ENCODE assay signal across 27 mouse cellular contexts in genomic region chr14:99310358-99310757, GRCm38 (mm10). TPM values are rescaled to one million over a fixed set of nuclear protein-coding genes. Genes with fewer than 3 reads are reported as not detected.
A peak's percentile ranks its signal among the peaks of the same experiment; 100 is the strongest.
DNase-seq lines count a peak whose midpoint lies in the region; ATAC-seq and TF ChIP-seq lines count a peak whose summit lies in the region.
"Had no signal": no experiment of that assay in that cellular context is flagged by ENCODE, and none has a peak within 500 bp of the region (broad histone marks: within the 10 kb centered on the region; RNA-seq: fewer than 3 reads in every experiment).

No protein-coding gene starts in this region.

- peaks cover 10% of the 10 kb centered on the region; the same call in 1 of the 2 replicates for H3K4me1 ChIP-seq in heart, embryonic 10.5 days
- peaks cover 96% of the 10 kb centered on the region for H3K4me1 ChIP-seq in E14TG2a.4 (replicated peaks; ENCODE audit: low read depth, low read length)
- H3K4me1 ChIP-seq in limb, embryonic 15.5 days, result peaks cover 6% of the 10 kb centered on the region; the same call in 1 of the 2 replicates
- H3K4me1 ChIP-seq: forebrain, embryonic 13.5 days; hindbrain, embryonic 12.5 days; kidney, embryonic 15.5 days; midbrain, embryonic 15.5 days had no signal

- peak; percentile 63 for DNase-seq in heart, adult 11 months
- DNase-seq in heart, embryonic 10.5 days (ENCODE audit: low spot score), result no peak
- no peak for DNase-seq in layer of hippocampus, adult 2 months (ENCODE audit: low spot score in 2 of 2)
- DNase-seq in layer of hippocampus, adult 9-10 months (ENCODE audit: low spot score), result no peak
- no peak for DNase-seq in cerebellum, adult 18-20 months
- DNase-seq: adrenal gland, postnatal 25 days; cerebellum, adult 11-12 months; cerebellum, postnatal 10 days; gastrocnemius, postnatal 14 days; heart, postnatal 36 days; layer of hippocampus, postnatal 36 days; left cerebral cortex, postnatal 4 days; lung, postnatal 14 days; right cerebral cortex, adult 18-20 months; spleen, adult 18-20 months; thymus, adult 2 months; thymus, postnatal 36 days had no signal

- no peaks in the 10 kb centered on the region for H3K27me3 ChIP-seq in heart, embryonic 10.5 days (ENCODE audit: insufficient read depth, poor library complexity, severe bottlenecking)
- H3K27me3 ChIP-seq in E14TG2a.4 (ENCODE audit: insufficient read depth, low read length), result no peaks in the 10 kb centered on the region
- H3K27me3 ChIP-seq in limb, embryonic 15.5 days, result no peaks in the 10 kb centered on the region
- H3K27me3 ChIP-seq: embryonic facial prominence, embryonic 15.5 days; forebrain, embryonic 13.5 days; hindbrain, embryonic 12.5 days; kidney, embryonic 15.5 days; midbrain, embryonic 15.5 days had no signal

- 0 out of 2 replicates have a peak overlapping the region, but pooled peaks have one; percentile 5 for H3K4me2 ChIP-seq in limb, embryonic 15.5 days
- H3K4me2 ChIP-seq: embryonic facial prominence, embryonic 15.5 days; forebrain, embryonic 13.5 days; heart, embryonic 11.5 days; hindbrain, embryonic 12.5 days; kidney, embryonic 15.5 days; liver, embryonic 11.5 days; midbrain, embryonic 15.5 days had no signal

- 0 out of 2 replicates have a peak, but pooled peaks cover 5% of the 10 kb centered on the region for H3K36me3 ChIP-seq in heart, embryonic 10.5 days
- peaks cover 99% of the 10 kb centered on the region for H3K36me3 ChIP-seq in E14TG2a.4 (ENCODE audit: insufficient read depth, low read length)
- peaks cover 7% of the 10 kb centered on the region for H3K36me3 ChIP-seq in limb, embryonic 15.5 days
- H3K36me3 ChIP-seq: hindbrain, embryonic 12.5 days; midbrain, embryonic 15.5 days had no signal

- peak; percentile 88 for ATAC-seq in limb, embryonic 15.5 days (ENCODE audit: insufficient number of reproducible peaks, low FRiP score, low TSS enrichment, low read depth)
- ATAC-seq: forebrain, embryonic 13.5 days; intestine, postnatal 0 days; midbrain, embryonic 15.5 days had no signal

- H3K4me3 ChIP-seq in heart, embryonic 10.5 days, result no peak overlapping the region
- peak overlapping the region; percentile 17; the same call in 1 of the 2 replicates for H3K4me3 ChIP-seq in layer of hippocampus, adult 2 months
- peak overlapping the region; percentile 45 for H3K4me3 ChIP-seq in E14TG2a.4 (replicated peaks; ENCODE audit: low read length)
- no peak overlapping the region for H3K4me3 ChIP-seq in limb, embryonic 15.5 days
- H3K4me3 ChIP-seq: embryonic facial prominence, embryonic 15.5 days; forebrain, embryonic 13.5 days; hindbrain, embryonic 12.5 days; kidney, embryonic 15.5 days; midbrain, embryonic 15.5 days had no signal

- H3K27ac ChIP-seq in heart, embryonic 10.5 days, result no peak overlapping the region
- no peak overlapping the region for H3K27ac ChIP-seq in layer of hippocampus, adult 2 months
- H3K27ac ChIP-seq in limb, embryonic 15.5 days, result peak overlapping the region; percentile 78; the same call in 1 of the 2 replicates
- H3K27ac ChIP-seq: embryonic facial prominence, embryonic 15.5 days; forebrain, embryonic 13.5 days; hindbrain, embryonic 12.5 days; kidney, embryonic 15.5 days; midbrain, embryonic 15.5 days had no signal

- no peaks in the 10 kb centered on the region for H3K9me3 ChIP-seq in heart, embryonic 10.5 days
- H3K9me3 ChIP-seq in E14TG2a.4 (ENCODE audit: low read length), result no peaks in the 10 kb centered on the region
- H3K9me3 ChIP-seq in limb, embryonic 15.5 days, result no peaks in the 10 kb centered on the region
- H3K9me3 ChIP-seq: embryonic facial prominence, embryonic 15.5 days; forebrain, embryonic 13.5 days; hindbrain, embryonic 12.5 days; kidney, embryonic 15.5 days; midbrain, embryonic 15.5 days had no signal

- no peak for TF ChIP-seq CTCF in layer of hippocampus, adult 2 months (conservative IDR thresholded peaks at IDR 0.05)
- no peak for TF ChIP-seq CTCF in E14TG2a.4 (conservative IDR thresholded peaks at IDR 0.05; ENCODE audit: low read length)

- 75% methylated on average over 7 of the region's 7 CpGs for WGBS in heart, embryonic 10.5 days
- WGBS in limb, embryonic 15.5 days, result 45% methylated on average over 7 of the region's 7 CpGs

- H3K9ac ChIP-seq in limb, embryonic 15.5 days, result no peak overlapping the region
- H3K9ac ChIP-seq: embryonic facial prominence, embryonic 15.5 days; forebrain, embryonic 13.5 days; hindbrain, embryonic 12.5 days; kidney, embryonic 15.5 days; midbrain, embryonic 15.5 days had no signal

RNA-seq across cellular contexts. Expression of gene Klf5, which starts 11.9 kb away (rescaled TPM):
- polyA plus RNA-seq in heart, embryonic 10.5 days (2016; fragmentation: Nextera tagmentation; extraction: Ambion mirVana), result 1.4 and 2.6 TPM in 2 replicates
- 1 to 10 TPM; 6.7 to 7.4 TPM for total RNA-seq in layer of hippocampus, adult 2 months (2021)
- polyA plus RNA-seq in limb, embryonic 15.5 days (2015; fragmentation: Nextera tagmentation; extraction: Ambion mirVana), result 59.1 and 60.8 TPM in 2 replicates

Comparison
In these comparisons a context has a peak if more than half of its experiments do, and no peak if none do; other contexts are left out.
1. H3K4me3 ChIP-seq: peak in layer of hippocampus, adult 2 months (single experiment) and E14TG2a.4 (single experiment); none in heart, embryonic 10.5 days (single experiment) and limb, embryonic 15.5 days (single experiment).
2. RNA of gene Klf5, which starts 11.9 kb away (polyA plus RNA-seq): 59.1 to 60.8 TPM in limb, embryonic 15.5 days; 1.4 to 2.6 TPM in heart, embryonic 10.5 days; every median in the first group is over 10 times any median in the second.